Mouse (Mus musculus): ENCODE measurements around the gene Dcxr.
"Not testable (repeated sequence)": the region's sequence is repeated elsewhere in the genome, so short reads cannot be mapped to it uniquely, and the experiment has no call there.

The Dcxr gene

GRCm38 (mm10) chr11:120707969-120708368 lies 19.1 kb downstream of the Dcxr start:
- no peak for DNase-seq (ENCODE audit: low spot score)

GRCm38 (mm10) chr11:120707225-120707624 lies 19.9 kb downstream of the Dcxr start:
- no peak for DNase-seq (ENCODE audit: low spot score)

GRCm38 (mm10) chr11:120706120-120706519 lies 21.0 kb downstream of the Dcxr start:
- DNase-seq (ENCODE audit: low spot score): no peak

- no peak for DNase-seq (ENCODE audit: low spot score)
These were observed 22.4 kb downstream of the Dcxr start for GRCm38 (mm10) chr11:120704486-120705325.

- no peak for DNase-seq (ENCODE audit: low spot score)
These were observed 23.2 kb downstream of the Dcxr start for GRCm38 (mm10) chr11:120703696-120704454.

GRCm38 (mm10) chr11:120697741-120698140 lies 29.3 kb downstream of the Dcxr start:
- no peak for DNase-seq (ENCODE audit: low spot score)

- DNase-seq (ENCODE audit: low spot score): no peak
These were observed 30.5 kb downstream of the Dcxr start for GRCm38 (mm10) chr11:120696568-120696967.

GRCm38 (mm10) chr11:120695641-120696040 lies 31.4 kb downstream of the Dcxr start:
- DNase-seq (ENCODE audit: low spot score): no peak

GRCm38 (mm10) chr11:120695184-120695583 lies 31.9 kb downstream of the Dcxr start:
- DNase-seq (ENCODE audit: low spot score): no peak

GRCm38 (mm10) chr11:120693461-120693860 lies 33.6 kb downstream of the Dcxr start:
- DNase-seq (ENCODE audit: low spot score): no peak

GRCm38 (mm10) chr11:120692471-120693011 lies 34.5 kb downstream of the Dcxr start:
- DNase-seq (ENCODE audit: low spot score): no peak

- DNase-seq (ENCODE audit: low spot score): no peak
These were observed 37.7 kb downstream of the Dcxr start for GRCm38 (mm10) chr11:120689365-120689764.

- DNase-seq (ENCODE audit: low spot score): no peak
These were observed 40.3 kb downstream of the Dcxr start for GRCm38 (mm10) chr11:120686650-120687272.

- no peak for DNase-seq (ENCODE audit: low spot score)
These were observed 42.4 kb downstream of the Dcxr start for GRCm38 (mm10) chr11:120684660-120685059.

- DNase-seq (ENCODE audit: low spot score): no peak
These were observed 43.0 kb downstream of the Dcxr start for GRCm38 (mm10) chr11:120684086-120684485.

- DNase-seq (ENCODE audit: low spot score): no peak
These were observed 43.5 kb downstream of the Dcxr start for GRCm38 (mm10) chr11:120683536-120683935.

GRCm38 (mm10) chr11:120682683-120683082 lies 44.4 kb downstream of the Dcxr start:
- no peak for DNase-seq (ENCODE audit: low spot score)

GRCm38 (mm10) chr11:120679909-120680308 lies 47.2 kb downstream of the Dcxr start:
- DNase-seq (ENCODE audit: low spot score): no peak

- no peak for DNase-seq (ENCODE audit: low spot score)
These were observed 50.1 kb downstream of the Dcxr start for GRCm38 (mm10) chr11:120676951-120677350.

- not testable (repeated sequence) for DNase-seq (ENCODE audit: low spot score)
These were observed 51.2 kb downstream of the Dcxr start for GRCm38 (mm10) chr11:120675875-120676274.
